Mouse (Mus musculus): ENCODE measurements around the gene Tmsb10. TPM values are rescaled to one million over a fixed set of nuclear protein-coding genes. Genes with fewer than 3 reads are reported as not detected.

The Tmsb10 gene
- total RNA-seq, 1 experiment from 2014 or later = 1,179 TPM

DNA sequence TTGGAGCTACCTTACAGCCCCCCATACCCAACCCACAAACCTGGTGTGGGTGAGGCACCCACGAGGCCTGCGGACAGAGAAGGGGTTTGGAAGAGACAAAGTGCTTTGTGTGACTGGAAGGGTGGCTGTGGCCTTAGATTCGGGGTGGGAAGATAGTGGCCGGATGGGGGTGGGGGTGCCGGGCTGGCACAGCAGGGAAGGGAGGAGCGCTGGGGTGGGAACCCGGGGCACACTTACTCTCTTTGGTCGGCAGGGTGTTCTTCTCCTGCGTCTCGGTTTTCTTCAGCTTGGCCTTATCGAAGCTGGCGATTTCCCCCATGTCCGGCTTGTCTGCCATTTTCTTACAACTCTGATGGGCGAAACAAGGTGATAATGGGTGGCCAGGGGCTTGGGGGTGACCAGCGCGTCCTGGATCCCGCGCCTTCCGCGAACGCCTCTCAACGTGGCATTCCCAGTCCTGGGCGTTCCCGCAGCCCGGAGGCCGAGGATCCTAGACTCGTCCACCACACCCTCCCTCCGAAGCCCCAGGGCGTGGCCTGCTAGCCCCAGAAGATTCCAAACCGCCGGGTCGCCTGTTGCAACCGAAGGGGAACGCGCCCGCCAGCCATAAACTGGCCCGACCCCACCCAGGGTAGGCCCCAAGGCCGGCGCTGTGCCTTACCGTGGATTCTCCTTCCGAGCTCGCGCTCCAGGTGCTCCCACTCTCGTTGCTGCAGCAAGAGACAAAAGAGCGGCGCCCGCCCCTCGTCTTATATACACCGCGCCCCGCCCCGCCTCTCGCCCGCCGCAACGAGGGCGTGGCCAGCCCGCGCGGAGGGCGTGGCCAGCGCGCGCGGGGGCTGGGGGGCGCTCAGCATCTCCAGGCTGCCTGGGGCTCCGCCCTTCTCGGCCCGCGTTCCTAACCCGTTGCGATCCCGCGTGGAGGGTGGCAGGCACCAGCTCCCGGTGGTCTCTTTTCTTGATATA is 589 bp downstream of the Tmsb10 start:
- peak; percentile 8; the same call in 1 of the 2 replicates for ATAC-seq (replicated peaks; ENCODE audit: insufficient number of reproducible peaks, low FRiP score, low TSS enrichment, poor library complexity, severe bottlenecking)

DNA sequence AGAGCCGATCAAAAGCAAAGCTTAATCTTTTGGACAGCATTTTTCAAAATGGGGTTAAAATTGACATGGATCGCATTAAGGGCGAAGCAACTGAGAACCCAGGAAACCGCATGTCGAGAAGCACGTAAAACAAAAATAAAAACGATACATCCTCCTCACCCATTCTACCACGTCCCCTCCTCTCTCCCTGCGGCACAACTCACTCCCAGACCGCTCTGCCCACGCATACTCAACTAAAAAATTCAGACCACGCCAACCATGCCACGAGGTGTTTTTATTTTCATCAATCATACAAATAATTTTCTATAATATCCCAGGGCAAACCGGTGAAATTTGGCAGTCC is 1.5 kb downstream of the Tmsb10 start:
- ATAC-seq (replicated peaks; ENCODE audit: insufficient number of reproducible peaks, low FRiP score, low TSS enrichment, poor library complexity, severe bottlenecking) = no peak

DNA sequence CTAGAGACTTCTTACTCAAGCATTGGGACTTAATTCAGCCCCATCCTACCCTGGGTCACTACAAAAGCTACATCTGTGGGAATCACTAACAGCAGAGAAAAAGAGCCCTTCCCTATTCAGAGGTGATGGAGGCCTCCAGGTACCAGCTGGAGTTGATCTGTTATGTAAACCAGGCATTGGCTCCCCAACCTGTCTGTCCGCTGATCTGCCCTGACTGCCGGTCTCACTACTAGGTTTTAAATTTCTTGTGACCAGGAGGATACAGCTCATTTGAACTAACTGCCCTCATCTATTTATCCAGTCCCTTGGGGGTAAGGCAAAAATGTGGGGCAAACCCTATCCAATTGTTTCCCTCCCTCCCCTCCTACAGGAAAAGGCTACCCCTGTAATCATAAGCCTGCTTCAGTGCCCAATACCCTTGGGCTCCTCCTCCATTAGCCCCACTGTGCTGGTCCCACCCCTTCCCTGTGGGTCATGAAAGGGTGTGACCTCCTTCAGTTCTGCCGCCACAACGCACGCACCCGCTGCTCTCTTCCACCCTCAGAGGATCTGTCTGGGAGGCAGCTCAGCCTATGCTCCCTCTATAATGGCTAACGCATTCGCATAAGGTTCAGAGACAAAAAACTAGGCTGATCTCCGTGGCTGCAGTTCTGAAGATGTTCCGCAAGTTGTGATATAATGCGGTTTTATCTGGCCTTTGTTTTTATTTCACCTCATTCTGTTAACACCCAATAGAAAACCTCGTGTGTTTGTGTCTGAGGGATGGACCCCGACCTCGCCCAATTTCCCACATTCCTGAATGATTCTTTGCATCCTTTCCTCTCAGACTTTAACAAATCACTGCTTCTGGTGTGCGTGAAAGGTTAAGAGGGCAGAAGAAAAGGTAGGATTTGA is 2.1 kb downstream of the Tmsb10 start:
- ATAC-seq (replicated peaks; ENCODE audit: insufficient number of reproducible peaks, low FRiP score, low TSS enrichment, poor library complexity, severe bottlenecking) = peak; percentile 69

DNA sequence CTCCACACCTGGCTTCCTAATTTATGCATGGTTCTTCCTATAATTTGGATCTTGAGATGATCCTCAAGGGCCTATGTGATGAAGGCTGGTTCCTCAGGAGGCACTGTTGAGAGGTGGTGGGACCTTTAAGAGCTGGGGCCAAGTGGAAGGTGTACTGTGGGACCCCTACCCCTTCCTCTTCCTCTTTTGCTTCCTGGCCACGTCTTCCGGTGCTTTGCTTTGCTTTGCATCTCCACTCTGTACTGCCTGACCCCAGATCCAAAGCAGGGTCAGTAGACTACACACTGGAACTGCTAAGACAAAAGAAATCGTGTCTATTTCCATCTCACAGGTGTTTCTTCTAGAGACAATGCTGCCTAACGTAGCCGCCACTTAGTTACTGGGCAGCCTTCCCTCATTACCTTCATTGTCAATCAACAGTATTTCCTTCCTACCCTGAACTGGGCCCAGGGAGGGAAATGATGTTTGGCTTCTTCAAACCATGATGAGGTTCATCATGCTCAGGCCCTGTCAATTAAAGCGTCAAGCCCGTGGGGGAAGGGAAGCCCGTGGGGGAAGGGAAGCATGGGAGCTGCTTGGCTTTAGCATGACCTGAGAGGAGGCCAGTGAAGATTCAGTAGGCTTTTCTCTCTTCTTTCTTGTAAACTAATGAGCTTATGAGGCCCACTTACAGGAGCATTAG is 2.9 kb downstream of the Tmsb10 start:
- ATAC-seq (replicated peaks; ENCODE audit: insufficient number of reproducible peaks, low FRiP score, low TSS enrichment, poor library complexity, severe bottlenecking) = no peak

DNA sequence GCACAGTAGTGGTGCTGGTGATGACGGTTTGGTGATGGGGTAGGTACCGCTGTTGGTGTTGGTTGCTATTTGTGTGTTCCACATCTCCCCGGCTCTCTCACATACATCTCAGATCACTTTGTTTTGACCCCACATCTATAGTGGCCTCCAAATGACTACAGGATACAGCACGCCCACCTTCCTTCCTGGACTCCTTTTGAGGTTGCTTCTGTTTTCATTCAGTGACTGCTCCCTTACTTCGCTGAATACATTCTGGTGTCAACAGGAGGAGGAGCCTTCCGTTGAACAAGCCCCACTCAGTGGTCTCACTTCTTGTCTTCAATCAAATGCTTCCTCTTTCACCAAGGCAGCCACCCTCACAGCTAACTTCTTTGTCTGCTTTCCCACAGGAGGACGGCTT is 3.8 kb downstream of the Tmsb10 start:
- peak; percentile 45 for ATAC-seq (replicated peaks; ENCODE audit: insufficient number of reproducible peaks, low FRiP score, low TSS enrichment, poor library complexity, severe bottlenecking)

DNA sequence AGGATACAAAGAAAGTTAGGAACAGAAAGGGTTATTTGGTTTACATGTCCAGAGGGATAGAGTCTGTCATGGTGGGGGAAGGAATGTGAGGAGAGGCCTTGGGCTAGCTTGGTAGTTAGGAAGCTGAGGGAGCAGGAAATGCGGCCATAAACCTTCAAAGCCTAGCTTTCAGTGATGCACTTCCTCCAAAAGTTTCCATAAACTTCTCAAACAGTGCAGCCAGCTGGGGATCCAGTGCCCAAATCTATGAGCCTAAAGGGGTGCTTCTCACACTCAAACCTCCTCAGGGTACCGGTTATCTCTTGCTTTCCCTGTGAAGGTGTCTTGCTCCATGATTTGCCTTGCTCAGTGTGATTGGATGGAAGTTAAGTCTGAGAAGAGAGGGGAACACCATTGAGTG is 5.6 kb downstream of the Tmsb10 start:
- no peak for ATAC-seq (replicated peaks; ENCODE audit: insufficient number of reproducible peaks, low FRiP score, low TSS enrichment, poor library complexity, severe bottlenecking)

DNA sequence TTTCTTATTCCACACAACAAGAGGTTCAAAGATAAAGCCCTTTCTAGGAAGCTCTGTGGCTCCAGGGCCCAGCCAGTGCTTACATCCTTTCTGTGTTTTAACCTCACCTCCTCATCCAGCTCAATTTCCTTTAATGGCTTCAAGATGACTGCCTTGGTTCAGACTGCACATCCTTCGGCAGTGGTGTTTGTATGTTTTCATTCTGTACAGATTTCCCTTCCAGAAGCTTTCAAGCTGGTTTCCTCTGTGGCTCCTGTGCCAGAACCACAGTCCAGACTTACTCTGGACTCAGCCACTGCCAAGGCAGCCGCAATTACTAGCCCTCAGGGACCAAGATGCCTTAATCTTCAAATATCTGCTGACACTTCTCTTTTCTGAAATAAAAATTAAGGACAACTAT is 6.3 kb downstream of the Tmsb10 start:
- ATAC-seq (replicated peaks; ENCODE audit: insufficient number of reproducible peaks, low FRiP score, low TSS enrichment, poor library complexity, severe bottlenecking) = no peak

DNA sequence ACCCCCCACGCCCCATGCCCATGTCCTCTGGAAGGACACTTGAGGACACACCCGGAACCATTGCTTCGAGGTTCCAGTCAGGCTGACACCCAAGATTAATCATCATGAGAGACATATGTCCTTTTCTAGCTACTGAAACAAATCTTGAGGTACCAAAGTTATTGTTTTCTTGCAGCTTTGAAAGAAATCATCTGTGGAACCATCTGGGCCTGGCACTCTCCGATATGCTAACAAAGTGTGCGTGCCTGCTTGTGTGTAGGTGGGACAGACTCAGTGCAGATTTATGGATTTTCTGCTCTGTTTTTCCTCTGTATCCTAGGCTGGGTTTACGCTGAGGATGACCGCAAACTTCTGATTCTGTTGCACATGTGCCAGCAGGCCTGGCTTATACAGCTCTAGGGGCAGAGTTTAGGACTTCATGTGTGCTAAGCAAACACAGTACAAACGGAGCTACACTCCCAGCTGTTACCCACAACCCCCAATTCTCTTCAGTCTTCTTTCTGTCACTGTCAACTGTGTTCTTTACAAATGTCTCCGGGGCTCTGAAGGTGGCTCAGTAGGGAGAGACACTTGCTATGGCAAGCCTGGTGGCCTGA is 9.3 kb downstream of the Tmsb10 start:
- ATAC-seq (replicated peaks; ENCODE audit: insufficient number of reproducible peaks, low FRiP score, low TSS enrichment, poor library complexity, severe bottlenecking) = no peak

DNA sequence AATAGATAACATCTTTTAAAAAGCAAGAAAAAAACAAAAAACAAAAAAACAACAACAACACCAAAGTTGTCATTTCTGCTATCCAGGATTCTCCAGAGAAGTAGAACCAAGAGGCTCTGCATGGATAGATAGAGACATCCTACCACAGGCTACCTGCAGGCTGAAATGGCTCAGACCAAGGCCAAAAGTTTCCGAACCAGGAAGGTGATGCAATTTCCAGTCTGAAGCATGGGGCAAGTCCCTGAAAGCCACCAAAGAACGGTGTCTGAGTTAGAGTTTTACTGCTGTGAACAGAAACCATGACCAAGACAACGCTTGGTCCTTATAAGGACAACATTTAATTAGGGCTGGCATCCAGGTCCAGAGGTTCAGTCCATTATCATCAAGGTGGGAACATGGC is 10.2 kb downstream of the Tmsb10 start:
- ATAC-seq (replicated peaks; ENCODE audit: insufficient number of reproducible peaks, low FRiP score, low TSS enrichment, poor library complexity, severe bottlenecking) = no peak

DNA sequence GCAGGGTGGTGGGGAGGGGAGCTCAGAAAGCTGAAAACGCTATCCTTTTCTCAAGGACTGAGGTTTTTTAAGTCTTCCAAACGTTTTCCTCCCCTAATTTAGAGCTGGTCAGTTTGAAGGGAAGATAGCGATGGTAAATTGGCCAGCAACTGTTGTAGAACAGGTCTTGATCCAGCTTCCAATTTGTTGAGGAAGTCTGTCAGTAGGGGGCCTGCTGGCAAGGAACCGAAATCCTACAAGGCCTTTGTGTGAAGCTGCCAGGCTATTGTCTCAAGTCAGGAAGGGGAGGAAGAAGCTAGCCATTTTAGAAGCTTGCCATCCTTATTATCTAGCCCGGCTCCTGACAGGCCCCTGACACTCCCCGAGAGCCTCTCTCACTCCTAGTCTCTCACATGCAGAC is 10.6 kb downstream of the Tmsb10 start:
- no peak for ATAC-seq (replicated peaks; ENCODE audit: insufficient number of reproducible peaks, low FRiP score, low TSS enrichment, poor library complexity, severe bottlenecking)

DNA sequence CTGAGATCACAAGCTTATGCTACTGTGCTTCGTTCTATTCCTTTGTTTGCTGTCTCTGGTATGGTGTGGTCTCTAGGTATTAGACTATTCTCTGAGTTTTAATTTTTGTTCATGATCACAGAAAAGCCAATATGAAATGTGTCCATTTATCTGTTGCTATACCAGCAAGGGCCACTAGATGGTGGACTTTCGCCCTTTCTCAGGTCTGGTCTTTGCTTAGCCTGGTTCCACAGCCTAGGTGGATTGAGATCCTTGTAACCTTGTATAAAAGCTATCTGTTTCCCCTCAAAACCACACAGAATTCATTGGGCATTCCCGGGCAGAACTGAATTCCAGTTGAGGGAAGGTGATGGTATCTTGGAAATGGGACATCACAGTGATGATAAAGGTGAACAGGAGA is 18.1 kb downstream of the Tmsb10 start:
- peak; percentile 55; the same call in 1 of the 2 replicates for ATAC-seq (replicated peaks; ENCODE audit: insufficient number of reproducible peaks, low FRiP score, low TSS enrichment, poor library complexity, severe bottlenecking)

DNA sequence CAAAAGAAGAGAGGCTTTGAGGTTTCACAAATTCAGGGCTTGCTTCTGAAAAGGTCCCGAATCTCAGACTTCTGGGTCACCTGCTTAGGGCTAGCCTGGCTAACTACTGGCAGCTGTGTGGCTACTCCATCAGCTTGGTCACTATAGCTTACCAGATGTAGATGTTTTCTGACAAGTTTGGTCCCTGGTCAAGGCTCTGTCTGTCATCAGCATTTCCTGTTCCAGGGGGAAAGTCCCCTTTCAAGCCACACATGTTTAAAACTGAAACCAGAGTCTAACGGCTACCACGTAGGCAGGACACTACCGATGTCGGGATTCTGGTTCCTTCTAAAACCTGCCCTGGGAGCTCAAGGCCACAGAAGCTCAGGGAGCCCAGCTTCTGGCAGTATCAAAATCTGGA is 20.7 kb downstream of the Tmsb10 start:
- ATAC-seq (replicated peaks; ENCODE audit: insufficient number of reproducible peaks, low FRiP score, low TSS enrichment, poor library complexity, severe bottlenecking) = peak; percentile 85

DNA sequence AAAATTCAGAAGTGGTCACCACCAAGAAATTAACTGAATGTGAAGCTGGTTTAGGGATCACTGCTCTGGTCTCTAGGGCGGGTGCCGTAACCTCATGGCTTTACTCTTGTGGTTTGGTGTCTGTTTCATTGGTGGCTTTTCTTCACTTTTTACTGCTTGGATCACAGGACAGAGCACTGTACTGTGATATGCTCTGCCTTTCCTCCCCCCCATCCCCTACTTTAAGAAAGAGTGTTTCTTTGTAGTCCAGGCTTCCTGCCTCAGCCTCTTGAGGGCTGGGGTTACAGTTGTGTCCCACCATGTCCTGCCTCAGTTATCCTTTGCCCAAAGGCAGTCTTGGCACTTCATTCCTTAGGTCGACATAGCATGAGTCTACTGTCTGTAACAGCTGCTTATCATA is 21.1 kb downstream of the Tmsb10 start:
- no peak for ATAC-seq (replicated peaks; ENCODE audit: insufficient number of reproducible peaks, low FRiP score, low TSS enrichment, poor library complexity, severe bottlenecking)

DNA sequence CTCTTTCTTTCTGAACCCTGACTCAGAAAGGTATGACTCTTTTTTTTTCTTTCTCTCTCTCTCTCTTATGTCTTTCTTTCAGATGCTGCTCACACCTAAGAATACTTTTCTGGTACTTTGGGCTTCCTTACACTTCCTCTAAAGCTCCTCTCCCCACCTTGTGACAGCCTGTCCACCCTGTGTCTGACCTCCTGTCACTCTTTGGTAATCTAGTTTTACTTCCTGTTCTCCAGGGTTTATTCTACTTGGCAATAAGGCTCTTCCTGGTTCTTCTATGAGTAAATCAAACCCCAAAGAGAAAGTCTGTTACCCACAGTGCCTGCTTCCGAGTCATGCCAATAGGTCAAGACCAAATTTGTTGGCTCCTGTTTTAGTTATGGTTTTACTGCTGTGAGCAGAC is 25.6 kb downstream of the Tmsb10 start:
- peak; percentile 87 for ATAC-seq (replicated peaks; ENCODE audit: insufficient number of reproducible peaks, low FRiP score, low TSS enrichment, poor library complexity, severe bottlenecking)

DNA sequence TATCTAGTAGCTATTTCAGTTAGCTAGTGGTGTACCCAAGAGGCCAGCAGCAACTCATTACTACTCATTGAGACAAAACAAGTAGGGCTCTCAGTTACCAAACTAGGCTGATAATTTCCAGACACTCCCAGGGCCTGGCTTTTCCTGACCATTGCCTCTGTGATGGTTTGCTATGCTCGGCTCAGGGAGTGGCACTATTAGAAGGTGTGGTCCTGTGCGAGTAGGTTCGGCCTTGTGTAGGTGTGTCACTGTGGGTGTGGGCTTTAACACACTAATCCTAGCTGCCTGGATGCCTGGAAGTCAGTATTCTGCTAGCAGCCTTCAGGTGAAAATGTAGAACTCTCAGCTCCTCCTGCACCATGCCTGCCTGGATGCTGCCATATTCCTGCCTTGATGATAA is 27.0 kb downstream of the Tmsb10 start:
- no peak for ATAC-seq (replicated peaks; ENCODE audit: insufficient number of reproducible peaks, low FRiP score, low TSS enrichment, poor library complexity, severe bottlenecking)

DNA sequence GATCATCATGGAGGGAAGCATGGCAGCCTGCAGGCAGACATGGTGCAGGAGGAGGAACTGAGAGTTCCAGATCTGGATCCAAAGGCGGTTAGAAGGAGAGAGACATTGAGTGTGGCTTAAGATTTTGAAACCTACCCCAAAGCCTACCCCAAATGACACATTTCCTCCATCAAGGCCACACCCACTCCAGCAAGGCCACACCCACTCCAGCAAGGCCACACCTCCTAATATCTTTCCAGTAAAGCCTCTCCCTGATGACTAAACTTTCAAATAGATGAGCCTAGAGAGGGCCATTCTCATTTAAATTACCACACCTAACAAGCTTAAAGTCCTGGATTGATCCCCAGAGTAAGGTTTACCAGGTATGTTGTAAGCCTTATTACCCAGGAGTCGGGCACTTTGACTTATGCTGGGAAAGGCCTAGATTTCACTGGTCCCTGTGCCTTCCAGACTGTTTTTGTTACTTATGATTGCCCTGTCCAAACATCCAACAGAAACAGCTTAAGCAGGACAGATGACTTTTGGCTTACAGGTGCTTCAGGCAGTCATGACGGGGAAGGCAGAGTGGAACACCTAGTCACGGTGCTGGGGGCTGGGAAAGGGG is 28.7 kb downstream of the Tmsb10 start:
- peak; percentile 28; the same call in 1 of the 2 replicates for ATAC-seq (replicated peaks; ENCODE audit: insufficient number of reproducible peaks, low FRiP score, low TSS enrichment, poor library complexity, severe bottlenecking)

DNA sequence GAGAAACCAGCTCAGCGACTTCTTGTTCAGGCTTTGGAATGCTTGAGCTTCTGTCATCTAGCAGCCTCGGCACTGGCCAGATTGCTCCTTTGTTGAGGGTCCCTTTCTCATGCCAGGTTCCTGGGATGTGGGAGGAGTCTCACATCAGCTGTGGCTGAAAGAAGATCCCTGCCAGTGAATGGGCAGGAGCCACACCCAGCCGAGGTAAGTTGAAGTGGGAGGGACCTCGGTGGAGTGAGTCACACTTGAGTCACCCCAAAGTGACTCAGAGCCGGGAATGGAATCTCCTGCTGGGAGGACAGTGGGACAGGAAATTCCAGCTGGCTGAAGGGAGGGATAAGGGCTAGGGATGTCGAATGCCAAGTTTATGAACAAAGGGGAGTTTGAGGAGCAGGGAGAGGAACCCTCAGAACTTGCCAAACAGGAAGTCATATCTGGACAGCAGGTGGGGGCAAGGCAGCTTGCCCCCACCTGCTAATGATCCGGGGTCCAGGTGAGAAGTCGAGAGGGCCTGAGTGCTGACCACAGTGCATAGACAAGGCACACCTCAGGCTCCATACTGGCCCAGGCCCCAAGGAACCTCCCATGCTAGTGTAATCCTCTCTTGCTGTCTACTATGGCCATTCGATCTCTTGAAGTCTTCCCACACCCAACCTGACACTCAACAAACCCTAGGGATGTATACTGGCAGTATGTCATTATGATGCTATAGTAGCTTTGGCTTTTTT is 31.6 kb downstream of the Tmsb10 start:
- ATAC-seq (replicated peaks; ENCODE audit: insufficient number of reproducible peaks, low FRiP score, low TSS enrichment, poor library complexity, severe bottlenecking) = peak; percentile 48; the same call in 1 of the 2 replicates

DNA sequence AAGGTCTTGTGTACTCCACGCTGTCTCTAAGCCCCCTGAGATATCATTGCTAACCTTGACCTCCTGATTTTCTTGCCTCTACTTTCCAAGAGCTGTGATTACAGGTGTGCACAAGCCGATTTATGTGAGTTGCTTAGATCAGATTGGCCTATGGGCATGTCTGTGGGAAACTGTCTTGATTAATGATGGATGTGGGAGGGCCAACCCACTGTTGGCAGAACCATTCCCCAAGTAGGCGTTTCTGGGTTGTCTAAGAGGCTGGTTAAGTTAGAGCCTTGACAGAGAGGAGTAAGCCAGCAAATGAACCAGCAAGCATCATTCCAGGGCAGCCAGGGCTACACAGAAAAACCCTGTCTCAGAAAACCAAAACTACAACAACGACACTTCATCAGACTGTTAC is 32.5 kb downstream of the Tmsb10 start:
- ATAC-seq (replicated peaks; ENCODE audit: insufficient number of reproducible peaks, low FRiP score, low TSS enrichment, poor library complexity, severe bottlenecking) = no peak
